Mouse (Mus musculus) liver, embryonic 16.5 days (tissue): ENCODE results near the gene Cyp2d11. TPM values are rescaled to one million over a fixed set of nuclear protein-coding genes. Genes with fewer than 3 reads are reported as not detected.
"Not testable (repeated sequence)": the region's sequence is repeated elsewhere in the genome, so short reads cannot be mapped to it uniquely, and the experiment has no call there.

Source experiments
- ATAC-seq: fragments of 200-750 bp; cut with Nextera tagmentation; 2 replicates; pipeline ENCODE4 v1.8.0; 2017; ENCODE audit warnings: low read depth, mild to moderate bottlenecking, moderate number of reproducible peaks, moderate library complexity
- H3K27ac ChIP-seq: fragments of 300-500 bp; sonication (generic); 2 replicates; pipeline ENCODE4 v1.5.1; 2014; ENCODE audit warnings: mild to moderate bottlenecking, low read length
- H3K27me3 ChIP-seq: fragments of 300-500 bp; sonication (generic); 2 replicates; pipeline ENCODE4 v1.6.1; 2014; ENCODE audit warnings: low read depth, low read length, mixed read lengths; ENCODE audit not compliant: control insufficient read depth, insufficient read depth
- H3K36me3 ChIP-seq: fragments of 300-500 bp; sonication (generic); 2 replicates; pipeline ENCODE4 v1.6.1; 2014; ENCODE audit warnings: mild to moderate bottlenecking; ENCODE audit not compliant: control insufficient read depth, insufficient read depth
- H3K4me1 ChIP-seq: fragments of 300-500 bp; sonication (generic); 2 replicates; pipeline ENCODE4 v1.6.1; 2014; ENCODE audit warnings: low read depth, low read length, mixed read lengths; ENCODE audit not compliant: control insufficient read depth
- H3K4me2 ChIP-seq: fragments of 300-500 bp; sonication (generic); 2 replicates; pipeline ENCODE4 v1.6.1; 2014; ENCODE audit warnings: low read depth, low read length, mixed read lengths
- H3K4me3 ChIP-seq: fragments of 300-500 bp; sonication (generic); 2 replicates; pipeline ENCODE4 v1.5.1; 2014; ENCODE audit warnings: low read depth, mild to moderate bottlenecking, low read length
- H3K9ac ChIP-seq: fragments of 300-500 bp; sonication (generic); 2 replicates; pipeline ENCODE4 v1.6.1; 2014; ENCODE audit warnings: low read depth, low read length
- H3K9me3 ChIP-seq: fragments of 300-500 bp; sonication (generic); replicated peaks from 2 replicates; pipeline ENCODE4 v1.6.1; 2016; ENCODE audit warnings: low read length; ENCODE audit not compliant: control insufficient read depth
- WGBS: fragments of 180-500 bp; shearing (Covaris S2); extraction: QIAGEN DNeasy Blood & Tissue Kit; methylation state at CpG from one replicate; pipeline ENCODE4 v1.1.7; 2014; ENCODE audit not compliant: insufficient replicate concordance; 5-methylcytosine and 5-hydroxymethylcytosine counted together
- polyA plus RNA-seq: library from polyadenylated mRNA; unstranded; fragments of >200 nt; fragmentation: Nextera tagmentation; extraction: Ambion mirVana; gene quantifications from 2 replicates; pipeline ENCODE4 v1.2.1, GENCODE M21; 2015

Cyp2d11 gene
- polyA plus RNA-seq, 1 experiment from 2014 or later: not detected

GRCm38 (mm10) chr15:82363801-82364200 is 30.0 kb downstream of the Cyp2d11 start:
- ATAC-seq, H3K9ac ChIP-seq, H3K36me3 ChIP-seq, H3K9me3 ChIP-seq, H3K4me1 ChIP-seq, H3K27ac ChIP-seq, H3K27me3 ChIP-seq, H3K4me2 ChIP-seq, H3K4me3 ChIP-seq: not testable (repeated sequence)
- 20% methylated on average over 7 of the region's 12 CpGs for WGBS

- H3K4me2 ChIP-seq: no peak overlapping the region
- H3K36me3 ChIP-seq: no peaks in the 10 kb centered on the region
- no peak for ATAC-seq
- no peaks in the 10 kb centered on the region for H3K27me3 ChIP-seq
- peaks cover 9% of the 10 kb centered on the region for H3K4me1 ChIP-seq
- H3K9ac ChIP-seq: no peak overlapping the region
- H3K4me3 ChIP-seq: no peak overlapping the region
- WGBS: 59% methylated on average over 4 of the region's 4 CpGs
- H3K27ac ChIP-seq: no peak overlapping the region
- H3K9me3 ChIP-seq: no peaks in the 10 kb centered on the region
Measured at GRCm38 (mm10) chr15:82362234-82362633, 31.6 kb downstream of the Cyp2d11 start.

GRCm38 (mm10) chr15:82361459-82362018 is 32.3 kb downstream of the Cyp2d11 start:
- H3K36me3 ChIP-seq: no peaks in the 10 kb centered on the region
- H3K4me3 ChIP-seq: no peak overlapping the region
- no peaks in the 10 kb centered on the region for H3K9me3 ChIP-seq
- no peaks in the 10 kb centered on the region for H3K27me3 ChIP-seq
- H3K27ac ChIP-seq: peak overlapping the region; percentile 68; the same call in 1 of the 2 replicates
- no peak overlapping the region for H3K4me2 ChIP-seq
- H3K4me1 ChIP-seq: peaks cover 9% of the 10 kb centered on the region
- H3K9ac ChIP-seq: no peak overlapping the region
- 61% methylated on average over 11 of the region's 11 CpGs for WGBS
- peak; percentile 91 for ATAC-seq

- peaks cover 20% of the 10 kb centered on the region for H3K4me1 ChIP-seq
- WGBS: 61% methylated on average over 22 of the region's 22 CpGs
- ATAC-seq: no peak
- no peak overlapping the region for H3K4me2 ChIP-seq
- H3K9me3 ChIP-seq: no peaks in the 10 kb centered on the region
- H3K27ac ChIP-seq: peak overlapping the region; percentile 18; the same call in 1 of the 2 replicates
- H3K9ac ChIP-seq: no peak overlapping the region; the same call in 1 of the 2 replicates
- no peaks in the 10 kb centered on the region for H3K27me3 ChIP-seq
- no peaks in the 10 kb centered on the region for H3K36me3 ChIP-seq
- H3K4me3 ChIP-seq: no peak overlapping the region
Measured at GRCm38 (mm10) chr15:82358431-82359260, 35.2 kb downstream of the Cyp2d11 start.

GRCm38 (mm10) chr15:82354126-82354945 is 39.5 kb downstream of the Cyp2d11 start, which contains the start of gene Ndufa6:
Ndufa6 (minus strand) TSS chr15:82354322.
- 2% methylated on average over 50 of the region's 57 CpGs for WGBS
- Histone ChIP-seq H3K4me3 (peak within 1 kb of the TSS; percentile 85), H3K27ac (peak within 1 kb of the TSS; percentile 97), H3K4me2 (peak within 1 kb of the TSS; percentile 97), H3K36me3 (peaks cover 16% of the 10 kb centered on the region), H3K9ac (peak within 1 kb of the TSS; percentile 90), H3K27me3 (no peaks in the 10 kb centered on the region), H3K4me1 (peaks cover 47% of the 10 kb centered on the region), H3K9me3 (no peaks in the 10 kb centered on the region)
- peak; percentile 99 for ATAC-seq

- Histone ChIP-seq H3K4me1 (peaks cover 52% of the 10 kb centered on the region), H3K9ac (peak overlapping the region; percentile 90), H3K9me3 (no peaks in the 10 kb centered on the region), H3K4me3 (peak overlapping the region; percentile 85), H3K36me3 (peaks cover 22% of the 10 kb centered on the region), H3K27ac (peak overlapping the region; percentile 83), H3K27me3 (no peaks in the 10 kb centered on the region), H3K4me2 (peak overlapping the region; percentile 94)
- under 1% methylated on average over 23 of the region's 23 CpGs for WGBS
- peak; percentile 10 for ATAC-seq
Measured at GRCm38 (mm10) chr15:82353745-82354113, 40.1 kb downstream of the Cyp2d11 start.

GRCm38 (mm10) chr15:82353078-82353744 is 40.6 kb downstream of the Cyp2d11 start:
- no peak for ATAC-seq
- Histone ChIP-seq H3K36me3 (peaks cover 27% of the 10 kb centered on the region), H3K27me3 (no peaks in the 10 kb centered on the region), H3K4me3 (peak overlapping the region; percentile 85), H3K4me1 (peaks cover 57% of the 10 kb centered on the region), H3K9ac (peak overlapping the region; percentile 90), H3K4me2 (peak overlapping the region; percentile 94), H3K27ac (peak overlapping the region; percentile 83), H3K9me3 (no peaks in the 10 kb centered on the region)
- 14% methylated on average over 14 of the region's 14 CpGs for WGBS

- Histone ChIP-seq H3K27me3 (no peaks in the 10 kb centered on the region), H3K27ac (peak overlapping the region; percentile 13), H3K9ac (peak overlapping the region; percentile 32), H3K4me2 (peak overlapping the region; percentile 94), H3K36me3 (peaks cover 31% of the 10 kb centered on the region), H3K9me3 (no peaks in the 10 kb centered on the region), H3K4me3 (peak overlapping the region; percentile 11), H3K4me1 (peaks cover 74% of the 10 kb centered on the region)
- WGBS: 28% methylated on average over 3 of the region's 3 CpGs
- no peak for ATAC-seq
Measured at GRCm38 (mm10) chr15:82351480-82351879, 42.3 kb downstream of the Cyp2d11 start.
